Mouse (Mus musculus) spleen, adult 2 months (tissue): ENCODE data around the gene Glt1d1. TPM values are rescaled to one million over a fixed set of nuclear protein-coding genes. Genes with fewer than 3 reads are reported as not detected.
A peak's percentile ranks its signal among the peaks of the same experiment; 100 is the strongest.

Experiments used
- DNase-seq, 2 experiments: peaks; one replicate each; pipeline versions ENCODE4 v3.0.0 to v3.0.0-alpha.2; 2012 to 2021; ENCODE audit warnings: low spot score in 2 of 2, low read depth in 1 of 2
- H3K27ac ChIP-seq: fragments of 200-500 bp; 2 replicates; pipeline ENCODE4 v1.5.1; 2012; ENCODE audit warnings: low read length, inconsistent platforms; ENCODE audit not compliant: insufficient read depth
- H3K27me3 ChIP-seq: fragments of 200-500 bp; 2 replicates; pipeline ENCODE4 v1.6.1; 2012; ENCODE audit warnings: mild to moderate bottlenecking, moderate library complexity, low read length, inconsistent platforms; ENCODE audit not compliant: control insufficient read depth, insufficient read depth
- H3K36me3 ChIP-seq: fragments of 200-500 bp; 2 replicates; pipeline ENCODE4 v1.6.1; 2012; ENCODE audit warnings: mild to moderate bottlenecking, low read length, inconsistent platforms; ENCODE audit not compliant: control insufficient read depth, insufficient read depth
- H3K4me1 ChIP-seq: fragments of 200-500 bp; 2 replicates; pipeline ENCODE4 v1.6.1; 2011; ENCODE audit warnings: inconsistent platforms; ENCODE audit not compliant: control insufficient read depth, insufficient read depth, insufficient read length
- H3K4me3 ChIP-seq: fragments of 200-500 bp; 2 replicates; pipeline ENCODE4 v1.5.1; 2011; ENCODE audit warnings: mild to moderate bottlenecking, inconsistent platforms; ENCODE audit not compliant: insufficient read depth, insufficient read length; ENCODE audit errors: extremely low read depth
- CTCF ChIP-seq: fragments of 200-500 bp; IDR thresholded peaks from 2 replicates; pipeline ENCODE4 v1.5.1; 2011; ENCODE audit warnings: mild to moderate bottlenecking, inconsistent platforms; ENCODE audit not compliant: insufficient read depth, insufficient read length, insufficient replicate concordance; ENCODE audit errors: extremely low read depth
- POLR2A ChIP-seq: fragments of 200-500 bp; IDR thresholded peaks from 2 replicates; pipeline ENCODE4 v1.6.1; 2011; ENCODE audit warnings: low read depth, low read length, inconsistent platforms
- whole genome bisulfite sequencing: fragments of 180-500 bp; shearing (Covaris S2); methylation state at CpG from one replicate; pipeline ENCODE4 v1.1.7; 2018; 5-methylcytosine and 5-hydroxymethylcytosine counted together
- polyA plus RNA-seq: library from polyadenylated mRNA; depleted of rRNA; stranded (reverse); fragments of >200 nt; gene quantifications from 2 replicates; pipeline ENCODE4 v1.2.3, GENCODE M21; 2012

The Glt1d1 gene
- polyA plus RNA-seq, 1 experiment, result 0.12 TPM

GRCm38 (mm10) chr5:127602996-127603395, 29.1 kb upstream of the Glt1d1 start:
- WGBS, result 96% methylated on average over 5 of the region's 5 CpGs
- H3K4me3 ChIP-seq, result no peak overlapping the region
- peaks cover 5% of the 10 kb centered on the region; the same call in 1 of the 2 replicates for H3K4me1 ChIP-seq
- H3K27me3 ChIP-seq, result no peaks in the 10 kb centered on the region
- DNase-seq, result no peak
- H3K27ac ChIP-seq, result no peak overlapping the region
- peaks cover 72% of the 10 kb centered on the region for H3K36me3 ChIP-seq
- TF ChIP-seq POLR2A (no peak), CTCF (no peak)

DNA sequence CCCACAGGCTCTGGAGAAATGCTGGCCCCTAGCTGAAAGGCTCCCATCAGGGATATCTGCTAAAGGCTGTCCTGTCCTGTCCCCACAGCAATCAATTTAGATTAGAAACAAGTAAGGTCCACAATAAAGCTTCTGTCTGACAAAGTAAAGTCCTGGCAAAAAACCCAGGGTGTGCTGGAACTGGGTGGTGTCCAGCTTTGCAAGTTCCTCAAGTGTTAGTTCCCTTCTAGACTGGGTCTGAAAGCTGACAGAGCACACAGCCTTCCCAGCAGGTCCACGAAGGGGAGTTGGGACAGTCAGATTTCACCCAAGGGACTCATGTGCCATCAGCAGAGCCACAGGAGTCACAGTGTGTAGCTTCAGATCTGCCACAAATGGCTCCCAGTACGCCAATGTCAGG, 24.6 kb upstream of the Glt1d1 start:
- Histone ChIP-seq H3K4me1 (peaks cover 38% of the 10 kb centered on the region), H3K27ac (peak overlapping the region; percentile 27; the same call in 1 of the 2 replicates), H3K4me3 (no peak overlapping the region), H3K36me3 (peaks cover 41% of the 10 kb centered on the region), H3K27me3 (no peaks in the 10 kb centered on the region)
- TF ChIP-seq POLR2A (no peak), CTCF (no peak)
- DNase-seq, result no peak
- 74% methylated on average over 2 of the region's 2 CpGs for WGBS

DNA sequence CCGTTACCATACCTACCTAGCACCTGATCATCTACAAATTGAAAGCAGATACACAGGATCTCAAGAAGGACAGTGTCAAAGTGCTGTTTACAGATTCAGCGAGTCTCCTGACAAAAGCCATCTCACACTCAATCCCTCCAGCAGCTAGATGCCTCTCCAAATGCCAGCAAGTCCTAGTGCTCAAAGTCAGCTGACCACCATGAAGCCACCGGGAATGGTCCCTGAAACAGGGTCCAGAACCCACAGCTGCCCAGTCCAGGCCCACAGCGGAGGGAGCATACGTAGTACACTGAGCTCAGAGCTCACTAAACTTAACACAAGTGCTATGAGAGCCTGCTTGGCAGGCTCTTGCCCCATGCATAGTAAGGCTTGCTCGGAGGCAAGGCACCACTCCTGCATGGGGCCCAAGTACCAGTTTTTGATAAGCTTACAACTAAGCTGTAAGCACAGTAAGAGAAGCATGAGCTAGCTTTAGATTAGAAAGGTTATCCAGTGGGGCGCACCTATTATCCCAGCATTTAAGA, 22.8 kb upstream of the Glt1d1 start:
- no peak for DNase-seq
- whole genome bisulfite sequencing, result 89% methylated on average over 7 of the region's 7 CpGs
- H3K36me3 ChIP-seq, result peaks cover 28% of the 10 kb centered on the region
- H3K27ac ChIP-seq, result peak overlapping the region; percentile 31
- TF ChIP-seq CTCF (no peak), POLR2A (no peak)
- H3K4me1 ChIP-seq, result peaks cover 52% of the 10 kb centered on the region
- no peak overlapping the region for H3K4me3 ChIP-seq
- H3K27me3 ChIP-seq, result no peaks in the 10 kb centered on the region

GRCm38 (mm10) chr5:127610787-127611509, 21.1 kb upstream of the Glt1d1 start:
- peak overlapping the region; percentile 24 for H3K4me3 ChIP-seq
- H3K27me3 ChIP-seq, result no peaks in the 10 kb centered on the region
- DNase-seq, result peak; percentile 68 to 70
- TF ChIP-seq POLR2A (no peak; the same call in 1 of the 2 replicates), CTCF (no peak)
- H3K27ac ChIP-seq, result peak overlapping the region; percentile 94
- H3K4me1 ChIP-seq, result peaks cover 52% of the 10 kb centered on the region
- 15% methylated on average over 6 of the region's 6 CpGs for WGBS
- H3K36me3 ChIP-seq, result peaks cover 19% of the 10 kb centered on the region

GRCm38 (mm10) chr5:127611881-127612280, 20.2 kb upstream of the Glt1d1 start:
- H3K27me3 ChIP-seq, result no peaks in the 10 kb centered on the region
- WGBS, result 24% methylated on average over 1 of the region's 1 CpGs
- peak overlapping the region; percentile 1; the same call in 1 of the 2 replicates for H3K4me3 ChIP-seq
- no peak for TF ChIP-seq POLR2A
- TF ChIP-seq CTCF, result no peak
- peaks cover 52% of the 10 kb centered on the region for H3K4me1 ChIP-seq
- DNase-seq, result peak in 1 of 2 experiments; percentile 61
- peaks cover 15% of the 10 kb centered on the region for H3K36me3 ChIP-seq
- peak overlapping the region; percentile 94 for H3K27ac ChIP-seq

DNA sequence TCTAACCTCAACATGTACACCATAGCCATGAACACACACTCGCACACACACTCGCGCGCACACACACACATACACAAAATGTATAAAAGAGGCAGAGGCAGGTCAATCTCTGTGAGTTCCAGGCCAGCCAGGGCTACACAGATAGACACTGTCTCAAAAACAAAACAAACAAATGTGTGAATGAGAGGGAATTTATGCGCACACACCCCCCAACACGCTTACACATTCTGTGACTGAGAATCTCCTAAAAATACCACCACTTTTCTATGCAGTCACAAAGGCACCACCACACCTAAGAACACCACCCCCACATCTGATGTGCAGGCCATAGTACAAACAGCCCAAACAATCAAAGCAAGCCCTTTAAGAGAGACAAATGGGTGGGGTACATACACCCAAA, 19.7 kb upstream of the Glt1d1 start:
- peaks cover 13% of the 10 kb centered on the region for H3K36me3 ChIP-seq
- peak overlapping the region; percentile 88 for H3K27ac ChIP-seq
- no peak for TF ChIP-seq CTCF
- TF ChIP-seq POLR2A, result no peak

DNA sequence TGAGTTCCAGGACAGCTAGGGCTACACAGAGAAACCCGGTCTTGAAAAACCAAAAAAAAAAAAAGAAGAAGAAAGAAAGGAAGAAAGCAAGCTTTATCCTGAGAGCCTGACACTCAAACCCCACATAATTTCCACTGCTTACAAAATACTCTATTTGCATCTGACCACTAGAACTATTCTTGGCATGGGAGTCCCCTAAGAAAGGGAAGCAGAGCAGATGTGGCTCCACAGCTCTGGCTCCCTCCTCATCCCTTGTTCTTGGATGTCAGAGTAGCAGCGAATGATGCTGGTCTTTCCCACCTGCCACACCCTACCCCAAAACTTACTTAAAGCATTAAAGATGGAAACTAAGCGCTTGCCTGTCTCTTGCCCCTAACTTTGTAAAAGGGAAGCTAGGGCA, 16.6 kb upstream of the Glt1d1 start:
- Histone ChIP-seq H3K36me3 (no peaks in the 10 kb centered on the region), H3K4me3 (peak overlapping the region; percentile 88), H3K27ac (peak overlapping the region; percentile 95), H3K4me1 (peaks cover 29% of the 10 kb centered on the region), H3K27me3 (no peaks in the 10 kb centered on the region)
- DNase-seq, result peak in 1 of 2 experiments; percentile 43
- WGBS, result 15% methylated on average over 3 of the region's 3 CpGs
- peak; percentile 20 for TF ChIP-seq POLR2A
- no peak for TF ChIP-seq CTCF

More for the DNA sequence above, 19.7 kb upstream of the Glt1d1 start:
- H3K27me3 ChIP-seq, result no peaks in the 10 kb centered on the region
- H3K4me1 ChIP-seq, result peaks cover 52% of the 10 kb centered on the region
- WGBS, result 84% methylated on average over 6 of the region's 6 CpGs
- no peak overlapping the region for H3K4me3 ChIP-seq
- no peak for DNase-seq
